Mouse (Mus musculus): Measurements from ENCODE around the gene Cdk4. TPM values are rescaled to one million over a fixed set of nuclear protein-coding genes. Genes with fewer than 3 reads are reported as not detected.

The Cdk4 gene
- polyA plus RNA-seq, 2 experiments: 221 to 519 TPM

- DNase-seq (ENCODE audit: low read depth in 3 of 3, low spot score in 3 of 3) (no peak), ATAC-seq (ENCODE audit: insufficient read depth) (no peak)
- no peaks in the 10 kb centered on the region for H3K4me1 ChIP-seq (replicated peaks; ENCODE audit: control insufficient read depth in 2 of 2, insufficient read depth in 2 of 2, low read length in 1 of 2)
- H3K27me3 ChIP-seq (ENCODE audit: control insufficient read depth, insufficient read depth, low read length): peaks cover 52% of the 10 kb centered on the region
- peak; percentile 26; the same call in 1 of the 2 replicates for TF ChIP-seq CTCF (IDR thresholded peaks at IDR 0.05; ENCODE audit: low read depth)
- TF ChIP-seq EP300 (IDR thresholded peaks at IDR 0.05; ENCODE audit: low read depth): no peak
- H3K36me3 ChIP-seq (replicated peaks; ENCODE audit: control insufficient read depth, insufficient read depth, low read depth): no peaks in the 10 kb centered on the region
- H3K4me3 ChIP-seq (ENCODE audit: insufficient read depth in 1 of 2, low read depth in 2 of 2, low read length in 2 of 2): no peak overlapping the region
- H3K9ac ChIP-seq (replicated peaks): no peak overlapping the region
- no peak overlapping the region for H3K27ac ChIP-seq
- H3K4me2 ChIP-seq (ENCODE audit: low read depth): no peak overlapping the region
- 45% methylated on average over 4 of the region's 4 CpGs for WGBS (ENCODE audit: insufficient replicate concordance)
- H3K9me3 ChIP-seq (ENCODE audit: control insufficient read depth, low read length): no peaks in the 10 kb centered on the region
These were observed 8.7 kb upstream of the Cdk4 start for GRCm38 (mm10) chr10:127054646-127055045.

- TF ChIP-seq CTCF (IDR thresholded peaks at IDR 0.05; ENCODE audit: low read depth) (no peak), EP300 (IDR thresholded peaks at IDR 0.05; ENCODE audit: low read depth) (no peak)
- WGBS (ENCODE audit: insufficient replicate concordance): 36% methylated on average over 8 of the region's 8 CpGs
These were observed 7.9 kb upstream of the Cdk4 start for GRCm38 (mm10) chr10:127055406-127055805.

GRCm38 (mm10) chr10:127056490-127056889, 6.8 kb upstream of the Cdk4 start:
- Histone ChIP-seq H3K36me3 (replicated peaks; ENCODE audit: control insufficient read depth, insufficient read depth, low read depth) (no peaks in the 10 kb centered on the region), H3K9ac (replicated peaks) (no peak overlapping the region), H3K27me3 (ENCODE audit: control insufficient read depth, insufficient read depth, low read length) (peaks cover 52% of the 10 kb centered on the region), H3K9me3 (ENCODE audit: control insufficient read depth, low read length) (no peaks in the 10 kb centered on the region), H3K4me3 (ENCODE audit: insufficient read depth in 1 of 2, low read depth in 2 of 2, low read length in 2 of 2) (no peak overlapping the region), H3K4me1 (replicated peaks; ENCODE audit: control insufficient read depth in 2 of 2, insufficient read depth in 2 of 2, low read length in 1 of 2) (0 out of 4 replicates have a peak, but pooled peaks cover 0 to 3% of the 10 kb centered on the region in 2 experiments), H3K27ac (no peak overlapping the region), H3K4me2 (ENCODE audit: low read depth) (no peak overlapping the region)
- DNase-seq (ENCODE audit: low read depth in 3 of 3, low spot score in 3 of 3) (no peak), ATAC-seq (ENCODE audit: insufficient read depth) (no peak)
- TF ChIP-seq EP300 (IDR thresholded peaks at IDR 0.05; ENCODE audit: low read depth) (no peak), CTCF (IDR thresholded peaks at IDR 0.05; ENCODE audit: low read depth) (no peak)
- 74% methylated on average over 20 of the region's 20 CpGs for WGBS (ENCODE audit: insufficient replicate concordance)

More at GRCm38 (mm10) chr10:127055406-127055805, 7.9 kb upstream of the Cdk4 start:
- no peak overlapping the region for H3K27ac ChIP-seq
- H3K4me2 ChIP-seq (ENCODE audit: low read depth): no peak overlapping the region
- no peaks in the 10 kb centered on the region for H3K36me3 ChIP-seq (replicated peaks; ENCODE audit: control insufficient read depth, insufficient read depth, low read depth)
- no peak for ATAC-seq (ENCODE audit: insufficient read depth)
- DNase-seq (ENCODE audit: low read depth in 3 of 3, low spot score in 3 of 3): no peak
- no peak overlapping the region for H3K9ac ChIP-seq (replicated peaks)
- no peaks in the 10 kb centered on the region for H3K9me3 ChIP-seq (ENCODE audit: control insufficient read depth, low read length)
- H3K4me1 ChIP-seq (replicated peaks; ENCODE audit: control insufficient read depth in 2 of 2, insufficient read depth in 2 of 2, low read length in 1 of 2): 0 out of 4 replicates have a peak, but pooled peaks cover 0 to 2% of the 10 kb centered on the region in 2 experiments
- no peak overlapping the region for H3K4me3 ChIP-seq (ENCODE audit: insufficient read depth in 1 of 2, low read depth in 2 of 2, low read length in 2 of 2)
- H3K27me3 ChIP-seq (ENCODE audit: control insufficient read depth, insufficient read depth, low read length): peaks cover 52% of the 10 kb centered on the region

- WGBS (ENCODE audit: insufficient replicate concordance): under 1% methylated on average over 9 of the region's 9 CpGs
These were observed 5.2 kb upstream of the Cdk4 start for GRCm38 (mm10) chr10:127058161-127058560.

GRCm38 (mm10) chr10:127058708-127059107, 4.6 kb upstream of the Cdk4 start:
- no peak for ATAC-seq (ENCODE audit: insufficient read depth)
- no peak overlapping the region for H3K4me3 ChIP-seq (ENCODE audit: insufficient read depth in 1 of 2, low read depth in 2 of 2, low read length in 2 of 2)
- H3K4me2 ChIP-seq (ENCODE audit: low read depth): no peak overlapping the region; the same call in 1 of the 2 replicates
- no peak overlapping the region for H3K27ac ChIP-seq
- H3K36me3 ChIP-seq (replicated peaks; ENCODE audit: control insufficient read depth, insufficient read depth, low read depth): no peaks in the 10 kb centered on the region
- H3K9me3 ChIP-seq (ENCODE audit: control insufficient read depth, low read length): no peaks in the 10 kb centered on the region
- no peak for DNase-seq (ENCODE audit: low read depth in 3 of 3, low spot score in 3 of 3)
- H3K27me3 ChIP-seq (ENCODE audit: control insufficient read depth, insufficient read depth, low read length): peaks cover 55% of the 10 kb centered on the region
- H3K4me1 ChIP-seq (replicated peaks; ENCODE audit: control insufficient read depth in 2 of 2, insufficient read depth in 2 of 2, low read length in 1 of 2): peaks cover 4 to 7% of the 10 kb centered on the region in 2 experiments; a peak in 3 of 4 replicates
- TF ChIP-seq EP300 (IDR thresholded peaks at IDR 0.05; ENCODE audit: low read depth): no peak
- TF ChIP-seq CTCF (IDR thresholded peaks at IDR 0.05; ENCODE audit: low read depth): no peak
- 10% methylated on average over 8 of the region's 8 CpGs for WGBS (ENCODE audit: insufficient replicate concordance)
- no peak overlapping the region for H3K9ac ChIP-seq (replicated peaks)

More at GRCm38 (mm10) chr10:127058161-127058560, 5.2 kb upstream of the Cdk4 start:
- ATAC-seq (ENCODE audit: insufficient read depth) (no peak), DNase-seq (ENCODE audit: low read depth in 3 of 3, low spot score in 3 of 3) (no peak)
- Histone ChIP-seq H3K27ac (no peak overlapping the region), H3K4me2 (ENCODE audit: low read depth) (no peak overlapping the region), H3K4me3 (ENCODE audit: insufficient read depth in 1 of 2, low read depth in 2 of 2, low read length in 2 of 2) (no peak overlapping the region), H3K4me1 (replicated peaks; ENCODE audit: control insufficient read depth in 2 of 2, insufficient read depth in 2 of 2, low read length in 1 of 2) (peaks cover 4 to 7% of the 10 kb centered on the region in 2 experiments; a peak in 3 of 4 replicates), H3K9ac (replicated peaks) (no peak overlapping the region), H3K36me3 (replicated peaks; ENCODE audit: control insufficient read depth, insufficient read depth, low read depth) (no peaks in the 10 kb centered on the region), H3K27me3 (ENCODE audit: control insufficient read depth, insufficient read depth, low read length) (peaks cover 55% of the 10 kb centered on the region), H3K9me3 (ENCODE audit: control insufficient read depth, low read length) (no peaks in the 10 kb centered on the region)
- TF ChIP-seq EP300 (IDR thresholded peaks at IDR 0.05; ENCODE audit: low read depth) (no peak), CTCF (IDR thresholded peaks at IDR 0.05; ENCODE audit: low read depth) (peak; percentile 98)
